Mouse (Mus musculus): ENCODE results near the gene Pole. TPM values are rescaled to one million over a fixed set of nuclear protein-coding genes. Genes with fewer than 3 reads are reported as not detected.
A peak's percentile ranks its signal among the peaks of the same experiment; 100 is the strongest.

The Pole gene
- polyA plus RNA-seq, 1 experiment, result 1.6 TPM

DNA sequence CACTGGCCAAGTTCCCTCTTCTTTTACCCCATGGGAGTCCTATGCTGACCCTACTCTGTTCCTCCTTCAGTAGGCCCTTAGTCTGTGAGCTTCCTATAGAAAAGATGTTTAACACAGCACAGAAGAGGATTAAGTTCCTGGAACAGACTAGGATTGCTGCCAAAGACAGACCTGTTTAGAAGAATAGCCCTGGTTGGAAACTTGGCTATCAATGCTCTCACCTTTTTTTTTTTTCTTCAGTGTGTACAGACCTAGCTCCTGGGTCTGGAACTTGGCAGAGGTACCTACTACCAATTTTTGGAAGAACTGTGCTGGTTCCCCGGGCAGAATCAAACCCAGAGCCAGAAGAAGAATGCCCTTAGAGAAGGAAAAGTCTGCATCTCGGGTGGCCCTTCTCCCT lies 9.7 kb upstream of the Pole start:
- no peak for TF ChIP-seq CTCF (IDR thresholded peaks at IDR 0.05; ENCODE audit: borderline replicate concordance, insufficient read depth, low read depth, low read length)
- no peak for TF ChIP-seq POLR2A (IDR thresholded peaks at IDR 0.05; ENCODE audit: borderline replicate concordance, insufficient read depth, low read length)
- H3K27me3 ChIP-seq (ENCODE audit: control insufficient read depth, insufficient read depth, low read length), result no peaks in the 10 kb centered on the region
- H3K4me1 ChIP-seq (ENCODE audit: control insufficient read depth, insufficient read depth, low read length), result no peaks in the 10 kb centered on the region
- 67% methylated on average over 2 of the region's 2 CpGs for WGBS
- no peak for DNase-seq
- no peak overlapping the region for H3K4me3 ChIP-seq (replicated peaks; ENCODE audit: insufficient read depth, low read depth, low read length)
- no peak overlapping the region for H3K27ac ChIP-seq (ENCODE audit: insufficient read depth, low read length)

DNA sequence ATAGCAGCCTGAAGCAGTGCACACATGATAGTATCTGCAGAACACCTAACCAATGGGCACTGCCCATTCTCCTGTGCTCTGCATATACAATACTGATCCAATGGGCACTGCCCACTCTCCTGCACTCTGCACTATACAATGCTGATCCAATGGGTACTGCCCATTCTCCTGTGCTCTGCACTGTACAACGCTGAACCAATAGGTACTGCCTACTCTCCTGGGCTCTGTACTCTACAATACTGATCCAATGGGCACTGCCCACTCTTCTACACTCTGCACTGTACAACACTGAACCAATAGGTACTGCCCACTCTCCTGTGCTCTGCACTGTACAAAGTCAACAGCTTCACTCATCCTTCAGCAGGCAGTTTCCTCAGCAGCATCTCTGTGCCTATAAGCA lies 9.2 kb upstream of the Pole start:
- TF ChIP-seq POLR2A (IDR thresholded peaks at IDR 0.05; ENCODE audit: borderline replicate concordance, insufficient read depth, low read length) (no peak), CTCF (IDR thresholded peaks at IDR 0.05; ENCODE audit: borderline replicate concordance, insufficient read depth, low read depth, low read length) (no peak)
- H3K4me3 ChIP-seq (replicated peaks; ENCODE audit: insufficient read depth, low read depth, low read length), result no peak overlapping the region
- DNase-seq, result no peak
- no peak overlapping the region for H3K27ac ChIP-seq (ENCODE audit: insufficient read depth, low read length)
- WGBS, result 89% methylated on average over 1 of the region's 1 CpGs
- H3K27me3 ChIP-seq (ENCODE audit: control insufficient read depth, insufficient read depth, low read length), result no peaks in the 10 kb centered on the region
- H3K4me1 ChIP-seq (ENCODE audit: control insufficient read depth, insufficient read depth, low read length), result no peaks in the 10 kb centered on the region

DNA sequence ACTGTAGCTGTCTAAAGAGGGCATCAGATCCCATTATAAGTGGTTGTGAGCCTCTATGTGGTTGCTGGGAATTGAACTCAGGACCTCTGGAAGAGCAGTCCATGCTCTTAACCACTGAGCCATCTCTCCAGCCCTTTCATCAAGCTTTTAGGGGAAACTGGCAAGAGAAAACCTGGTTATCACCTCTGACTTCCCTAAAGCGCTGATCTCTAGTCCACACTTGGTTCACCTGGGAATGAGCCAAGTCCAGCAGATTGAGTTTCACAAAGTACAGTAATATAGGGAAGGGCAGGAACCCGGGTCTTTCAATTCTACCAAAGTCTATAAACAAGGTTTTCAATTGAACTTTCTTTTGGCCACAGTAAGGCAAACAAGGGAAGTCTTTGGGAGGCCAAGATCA lies 4.1 kb upstream of the Pole start:
- Histone ChIP-seq H3K4me1 (ENCODE audit: control insufficient read depth, insufficient read depth, low read length) (no peaks in the 10 kb centered on the region), H3K27ac (ENCODE audit: insufficient read depth, low read length) (no peak overlapping the region), H3K4me3 (replicated peaks; ENCODE audit: insufficient read depth, low read depth, low read length) (no peak overlapping the region), H3K27me3 (ENCODE audit: control insufficient read depth, insufficient read depth, low read length) (no peaks in the 10 kb centered on the region)
- TF ChIP-seq POLR2A (IDR thresholded peaks at IDR 0.05; ENCODE audit: borderline replicate concordance, insufficient read depth, low read length), result no peak
- TF ChIP-seq CTCF (IDR thresholded peaks at IDR 0.05; ENCODE audit: borderline replicate concordance, insufficient read depth, low read depth, low read length), result no peak
- 69% methylated on average over 2 of the region's 2 CpGs for WGBS
- DNase-seq, result no peak

DNA sequence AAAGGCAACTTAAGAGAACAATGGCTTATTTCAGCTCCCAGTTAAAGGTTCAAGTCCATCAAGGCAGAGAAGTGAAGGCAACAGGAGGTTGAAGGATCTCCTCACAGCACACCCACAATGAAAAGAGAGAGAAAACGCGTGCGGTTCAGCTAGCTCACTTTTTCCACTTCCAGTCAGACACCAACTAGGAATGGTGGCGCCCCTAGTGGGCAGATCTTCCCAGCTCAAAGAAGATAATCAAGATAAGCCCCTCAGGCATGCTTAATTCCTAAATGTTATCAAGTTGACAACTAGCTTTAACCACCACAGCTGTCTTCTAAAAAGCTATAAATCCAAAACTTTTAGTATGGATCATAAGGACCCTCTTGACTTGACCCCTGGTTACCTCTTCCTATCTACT lies 1.6 kb upstream of the Pole start:
- H3K27me3 ChIP-seq (ENCODE audit: control insufficient read depth, insufficient read depth, low read length), result no peaks in the 10 kb centered on the region
- TF ChIP-seq POLR2A (IDR thresholded peaks at IDR 0.05; ENCODE audit: borderline replicate concordance, insufficient read depth, low read length) (no peak), CTCF (IDR thresholded peaks at IDR 0.05; ENCODE audit: borderline replicate concordance, insufficient read depth, low read depth, low read length) (peak; percentile 45; the same call in 1 of the 2 replicates)
- peak; percentile 20 to 35 for DNase-seq
- no peak overlapping the region for H3K27ac ChIP-seq (ENCODE audit: insufficient read depth, low read length)
- no peaks in the 10 kb centered on the region for H3K4me1 ChIP-seq (ENCODE audit: control insufficient read depth, insufficient read depth, low read length)
- WGBS, result 5% methylated on average over 4 of the region's 4 CpGs
- H3K4me3 ChIP-seq (replicated peaks; ENCODE audit: insufficient read depth, low read depth, low read length), result no peak overlapping the region

DNA sequence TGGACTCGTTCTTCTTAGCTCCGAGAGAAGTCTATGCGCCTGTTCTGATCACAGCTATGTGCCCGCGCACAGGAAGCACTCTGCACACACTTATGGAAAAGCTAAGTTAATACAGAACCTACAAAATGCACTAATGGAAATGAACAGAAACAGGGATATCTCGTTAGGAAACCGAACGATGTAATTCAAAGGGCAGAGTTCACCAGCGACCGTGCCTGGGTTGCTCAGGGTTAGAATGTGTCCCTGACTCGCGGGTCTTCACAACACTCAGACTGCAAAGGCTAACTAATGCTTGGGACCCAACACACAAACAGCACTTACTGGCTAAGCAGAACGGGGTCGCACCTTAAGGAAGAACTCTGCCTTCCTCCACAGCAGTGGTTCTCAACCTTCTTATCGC lies 950 bp upstream of the Pole start:
- no peak for DNase-seq
- Histone ChIP-seq H3K27me3 (ENCODE audit: control insufficient read depth, insufficient read depth, low read length) (no peaks in the 10 kb centered on the region), H3K4me1 (ENCODE audit: control insufficient read depth, insufficient read depth, low read length) (no peaks in the 10 kb centered on the region), H3K4me3 (replicated peaks; ENCODE audit: insufficient read depth, low read depth, low read length) (peak overlapping the region; percentile 74), H3K27ac (ENCODE audit: insufficient read depth, low read length) (no peak overlapping the region)
- TF ChIP-seq POLR2A (IDR thresholded peaks at IDR 0.05; ENCODE audit: borderline replicate concordance, insufficient read depth, low read length) (no peak), CTCF (IDR thresholded peaks at IDR 0.05; ENCODE audit: borderline replicate concordance, insufficient read depth, low read depth, low read length) (no peak)
- WGBS, result 6% methylated on average over 15 of the region's 15 CpGs

DNA sequence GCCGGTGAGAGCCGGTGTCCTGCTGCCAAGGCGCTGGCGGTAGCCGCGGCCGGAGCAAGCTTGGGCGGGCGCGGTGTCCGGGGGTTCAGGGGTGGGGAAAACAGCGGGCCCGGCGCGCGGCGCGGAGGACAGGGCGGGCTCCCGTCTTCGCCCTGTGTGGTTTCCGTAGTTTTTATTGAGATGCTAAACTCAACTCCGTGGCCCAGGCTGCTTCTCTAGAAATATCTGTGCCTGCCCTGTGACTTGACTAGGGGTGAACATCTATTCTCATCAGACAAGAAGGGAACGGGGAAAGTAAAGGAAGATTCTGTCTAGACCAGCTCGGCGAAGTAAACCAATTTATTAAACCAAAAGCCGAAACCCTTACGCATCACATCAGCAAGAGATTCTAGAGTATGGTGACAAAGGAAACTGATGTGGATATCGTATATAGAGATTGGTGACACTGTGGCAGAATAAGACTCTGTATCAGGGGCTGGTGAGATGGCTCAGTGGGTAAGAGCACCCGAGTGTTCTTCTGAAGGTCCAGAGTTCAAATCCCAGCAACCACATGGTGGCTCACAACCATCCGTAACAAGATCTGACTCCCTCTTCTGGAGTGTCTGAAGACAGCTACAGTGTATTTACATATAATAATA lies 459 bp downstream of the Pole start:
- Histone ChIP-seq H3K27ac (ENCODE audit: insufficient read depth, low read length) (no peak overlapping the region), H3K4me1 (ENCODE audit: control insufficient read depth, insufficient read depth, low read length) (no peaks in the 10 kb centered on the region), H3K4me3 (replicated peaks; ENCODE audit: insufficient read depth, low read depth, low read length) (peak overlapping the region; percentile 74), H3K27me3 (ENCODE audit: control insufficient read depth, insufficient read depth, low read length) (no peaks in the 10 kb centered on the region)
- TF ChIP-seq CTCF (IDR thresholded peaks at IDR 0.05; ENCODE audit: borderline replicate concordance, insufficient read depth, low read depth, low read length) (no peak), POLR2A (IDR thresholded peaks at IDR 0.05; ENCODE audit: borderline replicate concordance, insufficient read depth, low read length) (no peak)
- no peak for DNase-seq
- under 1% methylated on average over 31 of the region's 31 CpGs for WGBS

DNA sequence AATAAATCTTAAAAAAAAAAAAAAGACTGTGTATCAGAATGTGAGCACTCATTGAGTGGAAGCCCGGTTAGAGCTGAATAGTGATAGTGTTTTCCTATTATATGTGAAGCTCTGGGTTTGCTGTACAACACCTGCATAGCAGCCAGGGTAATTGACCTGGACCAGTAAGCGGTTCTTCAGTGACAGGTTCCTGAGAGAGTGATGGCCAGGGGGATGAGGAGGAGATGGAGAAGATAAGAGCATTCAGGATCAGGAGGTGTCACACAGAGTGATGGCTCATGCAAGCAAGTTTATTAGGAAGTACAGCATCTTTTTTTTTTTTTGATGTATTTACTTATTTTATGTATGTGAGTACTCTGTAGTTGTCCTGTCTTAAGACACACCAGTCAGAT lies 974 bp downstream of the Pole start:
- Histone ChIP-seq H3K4me1 (ENCODE audit: control insufficient read depth, insufficient read depth, low read length) (no peaks in the 10 kb centered on the region), H3K27ac (ENCODE audit: insufficient read depth, low read length) (no peak overlapping the region), H3K4me3 (replicated peaks; ENCODE audit: insufficient read depth, low read depth, low read length) (no peak overlapping the region), H3K27me3 (ENCODE audit: control insufficient read depth, insufficient read depth, low read length) (no peaks in the 10 kb centered on the region)
- TF ChIP-seq POLR2A (IDR thresholded peaks at IDR 0.05; ENCODE audit: borderline replicate concordance, insufficient read depth, low read length) (no peak), CTCF (IDR thresholded peaks at IDR 0.05; ENCODE audit: borderline replicate concordance, insufficient read depth, low read depth, low read length) (no peak)
- 57% methylated on average over 2 of the region's 2 CpGs for WGBS
- DNase-seq, result no peak

DNA sequence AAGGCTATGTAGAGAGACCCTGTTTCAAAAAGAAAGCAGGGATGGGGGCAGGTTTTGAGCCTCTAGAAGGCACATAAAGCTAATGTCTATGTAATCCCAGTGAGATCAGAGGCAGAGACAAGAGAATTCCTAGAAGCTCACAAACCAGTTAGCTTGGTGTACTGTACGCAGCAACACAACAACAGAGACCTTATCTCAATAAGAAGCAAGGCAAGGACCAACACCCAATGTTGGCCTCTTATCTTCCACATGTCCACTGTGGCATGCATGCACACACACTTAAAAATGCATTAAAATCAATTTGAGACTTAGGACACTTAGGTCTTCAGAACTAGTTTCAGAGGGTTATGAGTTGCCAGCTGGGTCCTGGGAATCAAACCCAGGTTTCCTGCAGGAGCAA lies 5.5 kb downstream of the Pole start:
- no peak for DNase-seq
- no peak overlapping the region for H3K27ac ChIP-seq (ENCODE audit: insufficient read depth, low read length)
- no peaks in the 10 kb centered on the region for H3K4me1 ChIP-seq (ENCODE audit: control insufficient read depth, insufficient read depth, low read length)
- H3K4me3 ChIP-seq (replicated peaks; ENCODE audit: insufficient read depth, low read depth, low read length), result no peak overlapping the region
- WGBS, result 94% methylated on average over 1 of the region's 1 CpGs
- TF ChIP-seq CTCF (IDR thresholded peaks at IDR 0.05; ENCODE audit: borderline replicate concordance, insufficient read depth, low read depth, low read length) (no peak), POLR2A (IDR thresholded peaks at IDR 0.05; ENCODE audit: borderline replicate concordance, insufficient read depth, low read length) (no peak)
- H3K27me3 ChIP-seq (ENCODE audit: control insufficient read depth, insufficient read depth, low read length), result no peaks in the 10 kb centered on the region

Data from cerebellum, adult 2 months (tissue).